In genomic region chr9:46015831-46016230, GRCm38 (mm10) we compare ENCODE assay signal across 8 mouse cellular contexts. TPM values are rescaled to one million over a fixed set of nuclear protein-coding genes. Genes with fewer than 3 reads are reported as not detected.
DNase-seq lines count a peak whose midpoint lies in the region; ATAC-seq and TF ChIP-seq lines count a peak whose summit lies in the region.

No protein-coding gene starts in this region.

- TF ChIP-seq POLR2A in MEL (IDR thresholded peaks at IDR 0.05; ENCODE audit: control insufficient read depth in 1 of 2, insufficient read depth in 1 of 2, low read depth in 1 of 2, low read length in 2 of 2, poor library complexity in 1 of 2) = no peak

- H3K27ac ChIP-seq in MEL (ENCODE audit: control insufficient read depth, low read depth, low read length) = no peak overlapping the region
- H3K27ac ChIP-seq in forebrain, embryonic 12.5 days = peak overlapping the region; percentile 59; the same call in 1 of the 2 replicates
- H3K27ac ChIP-seq in hindbrain, postnatal 0 days = no peak overlapping the region
- H3K27ac ChIP-seq in liver, postnatal 0 days (ENCODE audit: low read depth) = no peak overlapping the region
- no peak overlapping the region for H3K27ac ChIP-seq in stomach, postnatal 0 days (replicated peaks)

- TF ChIP-seq RAD21 in MEL (IDR thresholded peaks at IDR 0.05; ENCODE audit: low read depth, low read length) = no peak

- TF ChIP-seq EP300 in MEL (IDR thresholded peaks at IDR 0.05; ENCODE audit: low read depth in 1 of 2, low read length in 2 of 2) = no peak
- no peak for TF ChIP-seq EP300 in liver, postnatal 0 days (IDR thresholded peaks at IDR 0.05; ENCODE audit: low read depth)
- no peak for TF ChIP-seq EP300 in stomach, postnatal 0 days (optimal IDR thresholded peaks at IDR 0.05)

- no peak overlapping the region; the same call in 1 of the 2 replicates for H3K9ac ChIP-seq in MEL (ENCODE audit: control insufficient read depth, low read depth, low read length, poor library complexity, severe bottlenecking)
- no peak overlapping the region for H3K9ac ChIP-seq in forebrain, embryonic 12.5 days
- no peak overlapping the region for H3K9ac ChIP-seq in hindbrain, postnatal 0 days (replicated peaks; ENCODE audit: low read length)
- H3K9ac ChIP-seq in liver, postnatal 0 days (replicated peaks) = no peak overlapping the region
- no peak overlapping the region for H3K9ac ChIP-seq in stomach, postnatal 0 days (ENCODE audit: low read length)

- H3K4me3 ChIP-seq in MEL (ENCODE audit: control insufficient read depth in 1 of 2, insufficient read depth in 1 of 2, low read depth in 2 of 2, low read length in 2 of 2) = peak overlapping the region in 1 of 2 experiments; percentile 90; a peak in 2 of 4 replicates
- no peak overlapping the region for H3K4me3 ChIP-seq in forebrain, embryonic 12.5 days (replicated peaks)
- H3K4me3 ChIP-seq in hindbrain, postnatal 0 days (ENCODE audit: low read length) = no peak overlapping the region
- no peak overlapping the region for H3K4me3 ChIP-seq in liver, postnatal 0 days (ENCODE audit: low read depth, low read length)
- H3K4me3 ChIP-seq in stomach, postnatal 0 days (ENCODE audit: low read depth, low read length) = no peak overlapping the region

- H3K4me1 ChIP-seq in MEL (ENCODE audit: control insufficient read depth in 1 of 2, insufficient read depth in 2 of 2, low read length in 2 of 2) = peaks cover 5 to 14% of the 10 kb centered on the region in 2 experiments
- H3K4me1 ChIP-seq in forebrain, embryonic 12.5 days = peaks cover 47% of the 10 kb centered on the region
- H3K4me1 ChIP-seq in hindbrain, postnatal 0 days (ENCODE audit: insufficient read depth, low read length) = peaks cover 26% of the 10 kb centered on the region
- H3K4me1 ChIP-seq in liver, postnatal 0 days (ENCODE audit: insufficient read depth) = peaks cover 33% of the 10 kb centered on the region
- peaks cover 3% of the 10 kb centered on the region for H3K4me1 ChIP-seq in stomach, postnatal 0 days (replicated peaks; ENCODE audit: control insufficient read depth, insufficient read depth)

- peak overlapping the region; percentile 79 for H3K4me2 ChIP-seq in forebrain, embryonic 12.5 days
- peak overlapping the region; percentile 86 for H3K4me2 ChIP-seq in hindbrain, postnatal 0 days (ENCODE audit: low read depth, low read length)
- peak overlapping the region; percentile 86 for H3K4me2 ChIP-seq in liver, postnatal 0 days (ENCODE audit: low read depth, low read length)
- H3K4me2 ChIP-seq in stomach, postnatal 0 days (replicated peaks; ENCODE audit: low read depth) = peak overlapping the region; percentile 48

- TF ChIP-seq CTCF in MEL (IDR thresholded peaks at IDR 0.05 in 2 of 3, conservative IDR thresholded peaks at IDR 0.05 in 1 of 3; ENCODE audit: control insufficient read depth in 1 of 3, insufficient read depth in 1 of 3, low read depth in 2 of 3, low read length in 3 of 3, poor library complexity in 1 of 3, severe bottlenecking in 1 of 3) = no peak
- no peak for TF ChIP-seq CTCF in hindbrain, postnatal 0 days (IDR thresholded peaks at IDR 0.05; ENCODE audit: low read depth)
- no peak for TF ChIP-seq CTCF in liver, postnatal 0 days (IDR thresholded peaks at IDR 0.05; ENCODE audit: low read depth)
- TF ChIP-seq CTCF in stomach, postnatal 0 days (IDR thresholded peaks at IDR 0.05; ENCODE audit: low read depth) = no peak

- H3K36me3 ChIP-seq in MEL (ENCODE audit: control insufficient read depth in 1 of 2, insufficient read depth in 2 of 2, low read length in 2 of 2) = peaks cover 9 to 30% of the 10 kb centered on the region in 2 experiments
- 0 out of 2 replicates have a peak, but pooled peaks cover 2% of the 10 kb centered on the region for H3K36me3 ChIP-seq in forebrain, embryonic 12.5 days (replicated peaks)
- no peaks in the 10 kb centered on the region for H3K36me3 ChIP-seq in hindbrain, postnatal 0 days (ENCODE audit: insufficient read depth, low read length)
- peaks cover 10% of the 10 kb centered on the region; the same call in 1 of the 2 replicates for H3K36me3 ChIP-seq in liver, postnatal 0 days (replicated peaks; ENCODE audit: insufficient read depth, low read length)
- H3K36me3 ChIP-seq in stomach, postnatal 0 days (ENCODE audit: control insufficient read depth, insufficient read depth, low read length) = no peaks in the 10 kb centered on the region

- 14% methylated on average over 9 of the region's 9 CpGs for WGBS in forebrain, embryonic 12.5 days
- 20% methylated on average over 9 of the region's 9 CpGs for WGBS in hindbrain, postnatal 0 days
- WGBS in liver, postnatal 0 days (ENCODE audit: insufficient replicate concordance) = 42% methylated on average over 9 of the region's 9 CpGs
- WGBS in stomach, postnatal 0 days = 17% methylated on average over 9 of the region's 9 CpGs

- intact Hi-C loops in gastrocnemius, postnatal 36 days (cut with DNase I) = loop anchor here (2.0 kb wide), 1 partner anchor 53 kb away; no protein-coding TSS in a partner anchor

- peaks cover 77% of the 10 kb centered on the region for H3K79me2 ChIP-seq in MEL (ENCODE audit: control insufficient read depth, insufficient read depth, low read length, poor library complexity)

- no peaks in the 10 kb centered on the region for H3K27me3 ChIP-seq in MEL (ENCODE audit: control insufficient read depth in 1 of 2, insufficient read depth in 2 of 2, low read length in 2 of 2)
- H3K27me3 ChIP-seq in forebrain, embryonic 12.5 days = peaks cover 4% of the 10 kb centered on the region; the same call in 1 of the 2 replicates
- no peaks in the 10 kb centered on the region for H3K27me3 ChIP-seq in hindbrain, postnatal 0 days (ENCODE audit: insufficient read depth, low read length)
- H3K27me3 ChIP-seq in liver, postnatal 0 days (ENCODE audit: insufficient read depth, low read length) = no peaks in the 10 kb centered on the region
- no peaks in the 10 kb centered on the region for H3K27me3 ChIP-seq in stomach, postnatal 0 days (ENCODE audit: control insufficient read depth, insufficient read depth, low read length)

- no peak for ATAC-seq in forebrain, embryonic 12.5 days (ENCODE audit: low FRiP score)
- no peak for ATAC-seq in hindbrain, postnatal 0 days
- ATAC-seq in liver, postnatal 0 days = no peak
- ATAC-seq in stomach, postnatal 0 days (ENCODE audit: low FRiP score, low TSS enrichment) = no peak
- no peak for ATAC-seq in megakaryocyte progenitor cell, adult 5-6 weeks (replicated peaks; ENCODE audit: poor library complexity)

- no peaks in the 10 kb centered on the region for H3K9me3 ChIP-seq in MEL (replicated peaks; ENCODE audit: insufficient read depth, low read length)
- no peaks in the 10 kb centered on the region for H3K9me3 ChIP-seq in forebrain, embryonic 12.5 days
- no peaks in the 10 kb centered on the region for H3K9me3 ChIP-seq in hindbrain, postnatal 0 days (ENCODE audit: low read length)
- no peaks in the 10 kb centered on the region for H3K9me3 ChIP-seq in liver, postnatal 0 days (ENCODE audit: low read length)
- no peaks in the 10 kb centered on the region for H3K9me3 ChIP-seq in stomach, postnatal 0 days (ENCODE audit: control insufficient read depth, low read length)

- DNase-seq in gastrocnemius, adult 18-20 months (ENCODE audit: low spot score) = peak; percentile 42
- DNase-seq in gastrocnemius, postnatal 36 days = no peak
- DNase-seq in MEL (ENCODE audit: low read depth, low spot score) = peak; percentile 45
- peak; percentile 51 for DNase-seq in hindbrain, postnatal 0 days (ENCODE audit: low spot score)
- no peak for DNase-seq in liver, postnatal 0 days
- peak; percentile 80 for DNase-seq in stomach, postnatal 0 days (ENCODE audit: low spot score)

TF ChIP-seq in MEL, 35 proteins besides CTCF, POLR2A, EP300 and RAD21 (continues in another document):
- TF ChIP-seq RCOR1 (IDR thresholded peaks at IDR 0.05; ENCODE audit: low read depth, low read length) (no peak), MAZ (IDR thresholded peaks at IDR 0.05; ENCODE audit: low read depth, low read length) (no peak), JUND (IDR thresholded peaks at IDR 0.05; ENCODE audit: low read depth, low read length) (no peak), USF1 (IDR thresholded peaks at IDR 0.05; ENCODE audit: low read depth, low read length) (no peak), ELF1 (IDR thresholded peaks at IDR 0.05; ENCODE audit: low read depth, low read length) (no peak), MAFK (IDR thresholded peaks at IDR 0.05; ENCODE audit: borderline replicate concordance, low read depth, low read length) (no peak), KAT2A (conservative IDR thresholded peaks at IDR 0.05; ENCODE audit: low read depth, low read length) (no peak), ETS1 (IDR thresholded peaks at IDR 0.05; ENCODE audit: low read depth, low read length) (no peak)

RNA-seq across cellular contexts. Expression of gene Sik3, which starts 3.2 kb away (rescaled TPM):
- total RNA-seq in gastrocnemius, adult 18-20 months (2021) = 10 to 100 TPM; 37.4 to 38.3 TPM
- 10 to 100 TPM; 28.6 to 43.1 TPM for total RNA-seq in gastrocnemius, postnatal 36 days (2021)
- 63.3 and 78.7 TPM in 2 replicates for total RNA-seq in MEL (2012; rRNA removed)
- 100 to 1,000 TPM in 1 of 2 experiments, not detected in 1; 111 TPM for polyA plus RNA-seq in MEL (2012; ENCODE audit: insufficient read depth in 1 of 2, insufficient read length in 2 of 2, low read depth in 1 of 2, low replicate concordance in 2 of 2, missing spikeins in 1 of 2)
- 5.9 and 9.8 TPM in 2 replicates for polyA plus RNA-seq in forebrain, embryonic 12.5 days (2016; fragmentation: Nextera tagmentation; extraction: Ambion mirVana)
- 32.3 and 37.1 TPM in 2 replicates for total RNA-seq in hindbrain, postnatal 0 days (2014; rRNA removed)
- 12.5 and 12.6 TPM in 2 replicates for polyA plus RNA-seq in hindbrain, postnatal 0 days (2015; fragmentation: Nextera tagmentation; extraction: Ambion mirVana)
- polyA plus RNA-seq in liver, postnatal 0 days (2015; fragmentation: Nextera tagmentation; extraction: Ambion mirVana) = 5.0 TPM in 2 replicates
- polyA plus RNA-seq in stomach, postnatal 0 days (2015; fragmentation: Nextera tagmentation; extraction: Ambion mirVana) = 6.6 and 6.8 TPM in 2 replicates
- total RNA-seq in megakaryocyte progenitor cell, adult 5-6 weeks (2015) = 24.3 and 26.8 TPM in 2 replicates
- total RNA-seq in megakaryocyte progenitor cell, adult 5-6 weeks (2017) = 13.3 and 15.2 TPM in 2 replicates

RNA-seq across cellular contexts. Expression of gene Pafah1b2, which starts 3.3 kb away (rescaled TPM):
- total RNA-seq in gastrocnemius, adult 18-20 months (2021) = 10 to 100 TPM; 23.6 to 32.0 TPM
- 10 to 100 TPM; 24.7 to 26.8 TPM for total RNA-seq in gastrocnemius, postnatal 36 days (2021)
- total RNA-seq in MEL (2012; rRNA removed) = 125 and 127 TPM in 2 replicates
- 100 to 1,000 TPM; 131 to 178 TPM for polyA plus RNA-seq in MEL (2012; ENCODE audit: insufficient read depth in 1 of 2, insufficient read length in 2 of 2, low read depth in 1 of 2, low replicate concordance in 2 of 2, missing spikeins in 1 of 2)
- 298 and 341 TPM in 2 replicates for polyA plus RNA-seq in forebrain, embryonic 12.5 days (2016; fragmentation: Nextera tagmentation; extraction: Ambion mirVana)
- total RNA-seq in hindbrain, postnatal 0 days (2014; rRNA removed) = 137 and 186 TPM in 2 replicates
- polyA plus RNA-seq in hindbrain, postnatal 0 days (2015; fragmentation: Nextera tagmentation; extraction: Ambion mirVana) = 222 and 243 TPM in 2 replicates
- polyA plus RNA-seq in liver, postnatal 0 days (2015; fragmentation: Nextera tagmentation; extraction: Ambion mirVana) = 35.8 and 42.6 TPM in 2 replicates
- polyA plus RNA-seq in stomach, postnatal 0 days (2015; fragmentation: Nextera tagmentation; extraction: Ambion mirVana) = 70.8 and 79.0 TPM in 2 replicates
- 50.8 and 60.9 TPM in 2 replicates for total RNA-seq in megakaryocyte progenitor cell, adult 5-6 weeks (2015)
- 111 and 112 TPM in 2 replicates for total RNA-seq in megakaryocyte progenitor cell, adult 5-6 weeks (2017)

Comparison
In these comparisons a context has a peak if more than half of its experiments do, and no peak if none do; other contexts are left out.
1. DNase-seq: peak in gastrocnemius, adult 18-20 months (single experiment), MEL (single experiment), hindbrain, postnatal 0 days (single experiment) and stomach, postnatal 0 days (single experiment); none in gastrocnemius, postnatal 36 days (0 of 2) and liver, postnatal 0 days (single experiment).
2. Peak in every context shown above with its lines, with median percentiles within 50 percentile points of each other: H3K4me2 ChIP-seq.